Mouse (Mus musculus): ENCODE results near the gene Adam12.

Gene Adam12

GRCm38 (mm10) chr7:134224741-134225612 is 7.0 kb downstream of the Adam12 start:
- peak; percentile 50 for DNase-seq (ENCODE audit: low spot score)

- DNase-seq (ENCODE audit: low spot score): peak; percentile 29
Observed at GRCm38 (mm10) chr7:134224421-134224740, 7.6 kb downstream of the Adam12 start.

- DNase-seq (ENCODE audit: low spot score): peak; percentile 81
Observed at GRCm38 (mm10) chr7:134223444-134224161, 8.3 kb downstream of the Adam12 start.

- no peak for DNase-seq (ENCODE audit: low spot score)
Observed at GRCm38 (mm10) chr7:134207956-134208355, 24.0 kb downstream of the Adam12 start.

GRCm38 (mm10) chr7:134193089-134193488 is 38.9 kb downstream of the Adam12 start:
- no peak for DNase-seq (ENCODE audit: low spot score)

GRCm38 (mm10) chr7:134190101-134190500 is 41.8 kb downstream of the Adam12 start:
- DNase-seq (ENCODE audit: low spot score): no peak

- no peak for DNase-seq (ENCODE audit: low spot score)
Observed at GRCm38 (mm10) chr7:134188565-134188964, 43.4 kb downstream of the Adam12 start.

- DNase-seq (ENCODE audit: low spot score): no peak
Observed at GRCm38 (mm10) chr7:134187946-134188345, 44.0 kb downstream of the Adam12 start.

- DNase-seq (ENCODE audit: low spot score): no peak
Observed at GRCm38 (mm10) chr7:134186497-134186896, 45.4 kb downstream of the Adam12 start.

- no peak for DNase-seq (ENCODE audit: low spot score)
Observed at GRCm38 (mm10) chr7:134185751-134186150, 46.2 kb downstream of the Adam12 start.

- no peak for DNase-seq (ENCODE audit: low spot score)
Observed at GRCm38 (mm10) chr7:134181717-134182116, 50.2 kb downstream of the Adam12 start.

GRCm38 (mm10) chr7:134181056-134181455 is 50.9 kb downstream of the Adam12 start:
- DNase-seq (ENCODE audit: low spot score): peak; percentile 20

- DNase-seq (ENCODE audit: low spot score): no peak
Observed at GRCm38 (mm10) chr7:134177051-134177450, 54.9 kb downstream of the Adam12 start.

GRCm38 (mm10) chr7:134175201-134175600 is 56.7 kb downstream of the Adam12 start:
- DNase-seq (ENCODE audit: low spot score): no peak

GRCm38 (mm10) chr7:134173442-134174090 is 58.4 kb downstream of the Adam12 start:
- no peak for DNase-seq (ENCODE audit: low spot score)

- no peak for DNase-seq (ENCODE audit: low spot score)
Observed at GRCm38 (mm10) chr7:134170180-134170910, 61.6 kb downstream of the Adam12 start.

- DNase-seq (ENCODE audit: low spot score): no peak
Observed at GRCm38 (mm10) chr7:134169780-134170179, 62.2 kb downstream of the Adam12 start.

- no peak for DNase-seq (ENCODE audit: low spot score)
Observed at GRCm38 (mm10) chr7:134167586-134167985, 64.4 kb downstream of the Adam12 start.

- DNase-seq (ENCODE audit: low spot score): no peak
Observed at GRCm38 (mm10) chr7:134163751-134164150, 68.2 kb downstream of the Adam12 start.

GRCm38 (mm10) chr7:134162886-134163285 is 69.1 kb downstream of the Adam12 start:
- no peak for DNase-seq (ENCODE audit: low spot score)

GRCm38 (mm10) chr7:134159608-134160007 is 72.3 kb downstream of the Adam12 start:
- DNase-seq (ENCODE audit: low spot score): no peak

GRCm38 (mm10) chr7:134151330-134151729 is 80.6 kb downstream of the Adam12 start:
- no peak for DNase-seq (ENCODE audit: low spot score)

Measured in MN1 (cell line).